Mouse (Mus musculus) midbrain, embryonic 16.5 days (tissue): ENCODE measurements around the gene Zfp36. TPM values are rescaled to one million over a fixed set of nuclear protein-coding genes. Genes with fewer than 3 reads are reported as not detected.
A peak's percentile ranks its signal among the peaks of the same experiment; 100 is the strongest.

Experiments used
- ATAC-seq: fragments of 200-750 bp; cut with Nextera tagmentation; 2 replicates; pipeline ENCODE4 v1.8.0; 2017; ENCODE audit warnings: moderate TSS enrichment
- H3K27ac ChIP-seq: fragments of 300-500 bp; sonication (generic); 2 replicates; pipeline ENCODE4 v1.5.1; 2014; ENCODE audit warnings: mild to moderate bottlenecking, low read length, mixed read lengths
- H3K27me3 ChIP-seq: fragments of 300-500 bp; sonication (generic); 2 replicates; pipeline ENCODE4 v1.6.1; 2014; ENCODE audit warnings: low read depth, low read length, mixed read lengths; ENCODE audit not compliant: control insufficient read depth, insufficient read depth
- H3K36me3 ChIP-seq: fragments of 300-500 bp; sonication (generic); 2 replicates; pipeline ENCODE4 v1.6.1; 2014; ENCODE audit warnings: mild to moderate bottlenecking, low read length, moderate library complexity, mixed read lengths; ENCODE audit not compliant: control insufficient read depth, insufficient read depth
- H3K4me1 ChIP-seq: fragments of 300-500 bp; sonication (generic); 2 replicates; pipeline ENCODE4 v1.6.1; 2014; ENCODE audit warnings: mild to moderate bottlenecking, low read length, mixed read lengths; ENCODE audit not compliant: control insufficient read depth, insufficient read depth
- H3K4me2 ChIP-seq: fragments of 300-500 bp; sonication (generic); 2 replicates; pipeline ENCODE4 v1.6.1; 2014; ENCODE audit warnings: mild to moderate bottlenecking, low read length, mixed read lengths
- H3K4me3 ChIP-seq: fragments of 300-500 bp; sonication (generic); 2 replicates; pipeline ENCODE4 v1.5.1; 2014; ENCODE audit warnings: low read depth, mild to moderate bottlenecking, low read length, moderate library complexity, mixed read lengths
- H3K9ac ChIP-seq: fragments of 300-500 bp; sonication (generic); 2 replicates; pipeline ENCODE4 v1.6.1; 2014; ENCODE audit warnings: low read depth, low read length, mixed read lengths
- H3K9me3 ChIP-seq: fragments of 300-500 bp; sonication (generic); replicated peaks from 2 replicates; pipeline ENCODE4 v1.6.1; 2014; ENCODE audit warnings: mild to moderate bottlenecking, low read length, mixed read lengths; ENCODE audit not compliant: control insufficient read depth, poor library complexity, severe bottlenecking
- WGBS: fragments of 180-500 bp; shearing (Covaris S2); extraction: QIAGEN DNeasy Blood & Tissue Kit; methylation state at CpG from one replicate; pipeline ENCODE4 v1.1.7; 2014; 5-methylcytosine and 5-hydroxymethylcytosine counted together
- polyA plus RNA-seq: library from polyadenylated mRNA; unstranded; fragments of >200 nt; fragmentation: Nextera tagmentation; extraction: Ambion mirVana; gene quantifications from 2 replicates; pipeline ENCODE4 v1.2.1, GENCODE M21; 2015

Zfp36 gene
- polyA plus RNA-seq, 1 experiment from 2014 or later: 2.9 TPM

DNA sequence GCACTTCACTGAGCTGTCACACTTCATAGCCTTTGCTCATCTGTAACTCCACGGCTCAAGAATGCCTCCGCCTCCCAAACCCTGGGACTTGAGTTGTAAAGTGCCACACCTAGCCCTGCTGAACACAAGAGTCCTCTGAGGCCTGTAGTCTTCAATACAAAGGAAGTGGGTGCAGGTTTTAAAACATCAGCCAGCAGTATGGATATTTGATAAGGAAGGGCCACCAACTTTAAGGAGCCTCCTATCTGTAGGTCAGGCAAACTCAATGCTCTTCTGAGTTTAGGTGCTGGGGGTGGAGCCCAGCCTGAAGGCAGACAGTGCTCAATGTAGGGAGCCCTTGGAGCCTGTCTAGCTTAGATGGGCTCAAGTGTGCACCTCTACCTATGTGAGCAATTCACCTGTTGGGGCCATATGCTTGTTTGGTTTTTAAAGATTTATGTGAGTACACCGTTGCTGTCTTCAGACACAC lies 25.9 kb downstream of the Zfp36 start:
- Histone ChIP-seq H3K4me1 (peaks cover 24% of the 10 kb centered on the region), H3K27me3 (no peaks in the 10 kb centered on the region), H3K9ac (no peak overlapping the region), H3K4me2 (no peak overlapping the region), H3K36me3 (peaks cover 6% of the 10 kb centered on the region; the same call in 1 of the 2 replicates), H3K4me3 (no peak overlapping the region), H3K27ac (no peak overlapping the region), H3K9me3 (no peaks in the 10 kb centered on the region)
- 90% methylated on average over 3 of the region's 3 CpGs for WGBS
- no peak for ATAC-seq

DNA sequence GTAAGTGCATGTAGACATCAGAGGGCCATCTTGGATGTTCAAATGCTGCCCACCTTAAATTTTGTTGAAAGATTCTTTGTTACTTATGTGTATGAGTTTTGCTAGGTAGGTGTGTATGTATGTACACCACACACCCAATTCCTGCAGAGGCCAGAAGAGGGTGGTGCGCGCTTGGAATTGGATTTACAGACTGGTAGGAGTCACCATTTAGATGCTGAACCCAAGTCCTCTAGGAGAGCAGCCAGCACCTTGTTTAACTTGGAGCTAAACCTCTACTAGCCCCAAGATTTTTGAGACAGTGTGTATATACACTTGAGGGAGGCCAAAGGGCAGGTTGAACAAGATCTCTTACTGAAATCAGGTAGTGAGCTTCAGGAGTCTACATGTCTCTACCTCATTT lies 26.8 kb downstream of the Zfp36 start:
- ATAC-seq: no peak
- Histone ChIP-seq H3K9ac (no peak overlapping the region), H3K4me2 (no peak overlapping the region), H3K4me1 (peaks cover 24% of the 10 kb centered on the region), H3K4me3 (no peak overlapping the region), H3K36me3 (peaks cover 6% of the 10 kb centered on the region; the same call in 1 of the 2 replicates), H3K9me3 (no peaks in the 10 kb centered on the region), H3K27me3 (no peaks in the 10 kb centered on the region), H3K27ac (no peak overlapping the region)
- WGBS: 93% methylated on average over 2 of the region's 2 CpGs

- H3K27me3 ChIP-seq: no peaks in the 10 kb centered on the region
- H3K4me3 ChIP-seq: peak overlapping the region; percentile 85
- peaks cover 18% of the 10 kb centered on the region for H3K4me1 ChIP-seq
- H3K27ac ChIP-seq: no peak overlapping the region
- ATAC-seq: no peak
- H3K9ac ChIP-seq: peak overlapping the region; percentile 95
- peak overlapping the region; percentile 96 for H3K4me2 ChIP-seq
- WGBS: 53% methylated on average over 4 of the region's 4 CpGs
- H3K36me3 ChIP-seq: peaks cover 6% of the 10 kb centered on the region; the same call in 1 of the 2 replicates
- no peaks in the 10 kb centered on the region for H3K9me3 ChIP-seq
These were observed 28.3 kb downstream of the Zfp36 start for GRCm38 (mm10) chr7:28351676-28352191.

DNA sequence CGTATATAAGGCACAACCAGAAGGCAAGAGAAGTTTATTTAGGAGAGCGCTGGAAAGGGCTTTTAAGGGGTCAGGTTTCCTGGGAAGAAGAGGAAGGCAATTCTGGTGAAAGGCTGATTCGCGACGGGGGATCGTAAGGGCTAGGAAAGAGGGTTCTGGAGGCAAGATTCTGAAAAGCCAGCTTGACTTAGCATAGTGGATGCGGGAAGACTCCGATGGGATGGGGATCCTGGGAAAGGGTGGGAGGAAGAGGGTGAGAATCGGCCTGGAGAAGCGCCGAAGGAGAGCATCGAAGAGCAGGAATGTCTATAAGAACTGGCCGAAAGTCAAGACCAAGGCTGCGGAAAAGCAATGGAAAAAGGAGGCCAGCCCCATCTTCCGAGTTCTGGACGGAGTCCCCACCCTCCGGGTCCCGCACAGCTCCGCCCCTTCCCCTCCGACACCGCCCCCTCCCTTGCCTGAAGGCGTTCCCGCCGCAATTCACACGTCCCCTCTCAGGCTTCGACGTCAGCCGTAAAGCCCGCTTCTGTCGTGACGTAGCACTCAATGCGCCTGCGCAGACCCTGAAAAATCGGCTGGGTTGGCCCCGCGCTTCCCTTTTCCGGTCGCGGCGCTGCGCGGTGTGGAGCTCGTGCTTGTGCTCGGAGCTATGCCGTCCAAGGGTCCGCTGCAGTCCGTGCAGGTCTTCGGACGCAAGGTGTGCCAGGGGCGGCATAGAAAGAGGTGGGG lies 29.7 kb downstream of the Zfp36 start, which contains the start of gene Rps16:
Gene Rps16 (plus strand): TSS at position 498 of the 729 bp plus-strand sequence.
- Histone ChIP-seq H3K27ac (peak within 1 kb of the TSS; percentile 91), H3K4me2 (peak within 1 kb of the TSS; percentile 96), H3K9ac (peak within 1 kb of the TSS; percentile 95), H3K4me1 (peaks cover 18% of the 10 kb centered on the region), H3K36me3 (peaks cover 6% of the 10 kb centered on the region; the same call in 1 of the 2 replicates), H3K27me3 (no peaks in the 10 kb centered on the region), H3K4me3 (peak within 1 kb of the TSS; percentile 85), H3K9me3 (no peaks in the 10 kb centered on the region)
- peak; percentile 92 for ATAC-seq
- WGBS: under 1% methylated on average over 46 of the region's 50 CpGs

GRCm38 (mm10) chr7:28348601-28349000 lies 31.5 kb downstream of the Zfp36 start:
- H3K4me2 ChIP-seq: no peak overlapping the region
- H3K9me3 ChIP-seq: no peaks in the 10 kb centered on the region
- peaks cover 18% of the 10 kb centered on the region for H3K4me1 ChIP-seq
- 0 out of 2 replicates have a peak, but pooled peaks cover under 1% of the 10 kb centered on the region for H3K36me3 ChIP-seq
- no peaks in the 10 kb centered on the region for H3K27me3 ChIP-seq
- WGBS: 84% methylated on average over 7 of the region's 7 CpGs
- H3K27ac ChIP-seq: no peak overlapping the region
- ATAC-seq: no peak
- no peak overlapping the region for H3K4me3 ChIP-seq
- no peak overlapping the region for H3K9ac ChIP-seq

GRCm38 (mm10) chr7:28347746-28348145 lies 32.3 kb downstream of the Zfp36 start:
- Histone ChIP-seq H3K9ac (no peak overlapping the region), H3K27ac (no peak overlapping the region), H3K4me1 (peaks cover 18% of the 10 kb centered on the region), H3K4me3 (no peak overlapping the region), H3K4me2 (no peak overlapping the region), H3K9me3 (no peaks in the 10 kb centered on the region), H3K36me3 (no peaks in the 10 kb centered on the region), H3K27me3 (no peaks in the 10 kb centered on the region)
- no peak for ATAC-seq
- 76% methylated on average over 3 of the region's 3 CpGs for WGBS

GRCm38 (mm10) chr7:28344637-28345036 lies 35.4 kb downstream of the Zfp36 start:
- no peak overlapping the region for H3K4me2 ChIP-seq
- H3K27ac ChIP-seq: no peak overlapping the region
- H3K27me3 ChIP-seq: no peaks in the 10 kb centered on the region
- WGBS: 5% methylated on average over 4 of the region's 4 CpGs
- 0 out of 2 replicates have a peak, but pooled peaks have one; percentile 25 for ATAC-seq
- no peak overlapping the region for H3K9ac ChIP-seq
- H3K4me1 ChIP-seq: peaks cover 2% of the 10 kb centered on the region; the same call in 1 of the 2 replicates
- H3K9me3 ChIP-seq: no peaks in the 10 kb centered on the region
- H3K36me3 ChIP-seq: no peaks in the 10 kb centered on the region
- H3K4me3 ChIP-seq: no peak overlapping the region

- H3K27ac ChIP-seq: no peak overlapping the region
- H3K4me3 ChIP-seq: no peak overlapping the region
- H3K4me1 ChIP-seq: peaks cover 13% of the 10 kb centered on the region
- 51% methylated on average over 7 of the region's 7 CpGs for WGBS
- H3K27me3 ChIP-seq: no peaks in the 10 kb centered on the region
- no peak for ATAC-seq
- no peaks in the 10 kb centered on the region for H3K9me3 ChIP-seq
- no peak overlapping the region for H3K4me2 ChIP-seq
- no peak overlapping the region for H3K9ac ChIP-seq
- no peaks in the 10 kb centered on the region for H3K36me3 ChIP-seq
These were observed 38.7 kb downstream of the Zfp36 start for GRCm38 (mm10) chr7:28341381-28341780.
